Mouse (Mus musculus) midbrain, embryonic 12.5 days (tissue): ENCODE data around the gene Rnf121. TPM values are rescaled to one million over a fixed set of nuclear protein-coding genes. Genes with fewer than 3 reads are reported as not detected.
"Not testable (repeated sequence)": the region's sequence is repeated elsewhere in the genome, so short reads cannot be mapped to it uniquely, and the experiment has no call there.

Source experiments
- ATAC-seq: fragments of 200-750 bp; cut with Nextera tagmentation; 2 replicates; pipeline ENCODE4 v1.8.0; 2017; ENCODE audit warnings: low read depth, moderate TSS enrichment, moderate library complexity; ENCODE audit not compliant: low FRiP score
- H3K27ac ChIP-seq: fragments of 300-500 bp; sonication (generic); replicated peaks from 2 replicates; pipeline ENCODE4 v1.5.1; 2016; ENCODE audit warnings: mild to moderate bottlenecking
- H3K27me3 ChIP-seq: fragments of 300-500 bp; sonication (generic); 2 replicates; pipeline ENCODE4 v1.6.1; 2016; ENCODE audit warnings: mild to moderate bottlenecking
- H3K36me3 ChIP-seq: fragments of 300-500 bp; sonication (generic); 2 replicates; pipeline ENCODE4 v1.6.1; 2016
- H3K4me1 ChIP-seq: fragments of 300-500 bp; sonication (generic); 2 replicates; pipeline ENCODE4 v1.6.1; 2016
- H3K4me2 ChIP-seq: fragments of 300-500 bp; sonication (generic); replicated peaks from 2 replicates; pipeline ENCODE4 v1.6.1; 2016; ENCODE audit warnings: mild to moderate bottlenecking, moderate library complexity
- H3K4me3 ChIP-seq: fragments of 300-500 bp; sonication (generic); 2 replicates; pipeline ENCODE4 v1.5.1; 2016; ENCODE audit warnings: mild to moderate bottlenecking
- H3K9ac ChIP-seq: fragments of 300-500 bp; sonication (generic); replicated peaks from 2 replicates; pipeline ENCODE4 v1.6.1; 2016; ENCODE audit warnings: mild to moderate bottlenecking, moderate library complexity
- H3K9me3 ChIP-seq: fragments of 300-500 bp; sonication (generic); 2 replicates; pipeline ENCODE4 v1.6.1; 2016; ENCODE audit warnings: mild to moderate bottlenecking
- WGBS: fragments of 180-500 bp; shearing (Covaris S2); methylation state at CpG from one replicate; pipeline ENCODE4 v1.1.7; 2016; 5-methylcytosine and 5-hydroxymethylcytosine counted together
- polyA plus RNA-seq: library from polyadenylated mRNA; unstranded; fragments of >200 nt; fragmentation: Nextera tagmentation; extraction: Ambion mirVana; gene quantifications from 2 replicates; pipeline ENCODE4 v1.2.1, GENCODE M21; 2016

Rnf121 gene
- polyA plus RNA-seq, 1 experiment from 2014 or later: 29.0 TPM

DNA sequence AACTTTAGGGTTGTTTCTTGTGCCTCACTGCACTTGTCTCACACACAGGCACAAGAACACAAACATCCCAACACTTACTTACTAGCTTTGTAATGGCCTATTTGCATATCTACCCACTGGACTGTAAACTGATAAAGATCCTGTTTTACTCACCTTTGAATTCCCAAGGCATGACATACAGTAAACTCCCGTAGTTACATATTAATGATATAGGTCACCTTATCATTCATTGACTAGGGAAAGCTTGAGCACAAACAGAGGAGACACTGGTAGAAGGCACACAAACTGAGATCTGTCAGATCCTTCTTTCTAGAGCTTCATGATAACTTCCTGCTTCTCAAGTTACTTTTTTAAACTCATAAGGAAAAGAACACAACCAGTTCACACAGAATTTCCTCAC lies 3.1 kb downstream of the Rnf121 start:
- no peak overlapping the region for H3K4me3 ChIP-seq
- 98% methylated on average over 1 of the region's 1 CpGs for WGBS
- H3K4me2 ChIP-seq: no peak overlapping the region
- no peaks in the 10 kb centered on the region for H3K9me3 ChIP-seq
- ATAC-seq: no peak
- no peak overlapping the region for H3K27ac ChIP-seq
- H3K9ac ChIP-seq: no peak overlapping the region
- peaks cover 13% of the 10 kb centered on the region for H3K36me3 ChIP-seq
- H3K27me3 ChIP-seq: no peaks in the 10 kb centered on the region
- H3K4me1 ChIP-seq: peaks cover 22% of the 10 kb centered on the region

DNA sequence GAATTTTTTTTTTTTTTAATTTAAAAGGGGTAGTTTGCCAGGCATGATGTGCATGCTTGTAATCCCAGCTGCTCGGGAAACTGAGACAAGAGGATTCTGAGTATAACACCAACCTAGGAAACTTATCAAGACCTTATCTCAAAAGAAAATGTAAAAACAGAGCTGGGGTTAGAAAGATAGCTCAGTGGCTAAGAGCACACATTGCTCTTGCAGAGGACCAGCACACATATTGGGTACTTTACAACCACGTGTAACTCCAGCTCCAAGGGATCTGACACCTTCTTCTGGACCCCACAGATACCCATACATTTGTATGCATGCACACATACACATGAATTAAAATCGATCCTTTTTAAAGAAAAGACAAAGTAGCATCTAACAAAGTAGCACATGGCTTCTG lies 3.9 kb downstream of the Rnf121 start:
- ATAC-seq: no peak
- Histone ChIP-seq H3K9ac (no peak overlapping the region), H3K4me2 (no peak overlapping the region), H3K27ac (no peak overlapping the region), H3K36me3 (peaks cover 15% of the 10 kb centered on the region), H3K27me3 (no peaks in the 10 kb centered on the region), H3K9me3 (no peaks in the 10 kb centered on the region), H3K4me3 (no peak overlapping the region), H3K4me1 (peaks cover 18% of the 10 kb centered on the region)
- 93% methylated on average over 3 of the region's 3 CpGs for WGBS

DNA sequence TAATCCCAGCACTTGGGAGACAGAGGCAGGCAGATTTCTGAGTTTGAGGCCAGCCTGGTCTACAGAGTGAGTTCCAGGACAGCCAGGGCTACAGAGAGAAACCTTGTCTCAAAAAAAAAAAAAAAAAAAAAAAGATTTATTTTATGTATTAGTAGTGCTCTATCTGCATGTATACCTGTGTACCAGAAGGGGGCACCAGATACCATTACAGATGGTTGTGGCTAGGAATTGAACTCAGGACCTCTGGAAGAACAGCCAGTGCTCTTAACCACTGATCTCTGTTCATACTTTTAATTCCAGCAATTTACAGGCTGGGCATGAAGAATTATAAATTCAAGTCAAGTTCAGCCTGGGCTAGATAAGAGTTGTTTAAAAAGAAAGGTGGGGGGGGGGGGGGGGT lies 16.7 kb downstream of the Rnf121 start:
- not testable (repeated sequence) for H3K9me3 ChIP-seq, H3K9ac ChIP-seq, H3K27me3 ChIP-seq, H3K4me3 ChIP-seq, ATAC-seq, H3K27ac ChIP-seq, H3K4me1 ChIP-seq, H3K4me2 ChIP-seq
- peaks cover 11% of the 10 kb centered on the region; the same call in 1 of the 2 replicates for H3K36me3 ChIP-seq

DNA sequence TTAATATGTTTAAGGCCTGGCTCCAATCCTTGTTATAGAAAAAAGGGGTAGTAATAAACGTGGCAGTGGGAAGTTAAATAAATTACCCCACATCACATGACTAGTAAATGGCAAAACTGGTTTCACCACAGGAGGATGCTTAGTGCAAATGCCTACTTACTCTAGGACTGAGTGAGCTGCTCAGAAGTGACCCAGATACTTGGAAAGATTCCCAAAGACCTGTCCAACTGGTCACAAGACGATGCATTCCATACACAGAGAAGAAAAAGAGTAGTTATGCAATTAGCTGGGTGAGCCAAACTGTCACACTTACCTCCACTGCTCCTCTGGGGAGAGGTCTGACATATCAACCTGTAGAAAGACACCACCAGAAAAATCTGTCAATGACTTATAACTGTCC lies 23.0 kb downstream of the Rnf121 start:
- Histone ChIP-seq H3K4me1 (no peaks in the 10 kb centered on the region), H3K36me3 (peaks cover 49% of the 10 kb centered on the region), H3K9ac (no peak overlapping the region), H3K27ac (no peak overlapping the region), H3K4me2 (no peak overlapping the region), H3K4me3 (no peak overlapping the region), H3K9me3 (no peaks in the 10 kb centered on the region), H3K27me3 (no peaks in the 10 kb centered on the region)
- no peak for ATAC-seq
- WGBS: 88% methylated on average over 2 of the region's 2 CpGs

DNA sequence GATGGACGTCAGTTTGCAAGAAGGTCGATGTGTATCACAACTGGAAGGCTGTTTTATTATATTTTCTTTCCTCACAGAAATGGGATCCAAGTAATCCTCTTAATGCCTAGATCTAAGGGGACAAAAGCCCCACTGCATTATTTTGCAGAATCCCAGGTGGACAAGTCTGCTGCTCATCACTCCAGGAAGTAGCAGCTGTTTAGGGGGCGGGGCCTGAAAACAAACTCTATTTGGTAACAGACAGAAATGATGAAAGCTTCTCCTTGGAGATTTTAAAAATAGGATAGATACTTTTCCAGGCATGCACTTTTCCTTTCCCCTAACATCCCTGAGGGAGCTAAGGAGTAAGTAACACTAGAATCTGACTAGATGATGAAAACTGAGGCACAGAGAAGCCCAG lies 28.0 kb downstream of the Rnf121 start:
- Histone ChIP-seq H3K4me3 (no peak overlapping the region), H3K36me3 (peaks cover 95% of the 10 kb centered on the region), H3K9ac (no peak overlapping the region), H3K4me2 (no peak overlapping the region), H3K9me3 (no peaks in the 10 kb centered on the region), H3K27ac (no peak overlapping the region), H3K4me1 (no peaks in the 10 kb centered on the region), H3K27me3 (no peaks in the 10 kb centered on the region)
- WGBS: 88% methylated on average over 3 of the region's 3 CpGs
- no peak for ATAC-seq

DNA sequence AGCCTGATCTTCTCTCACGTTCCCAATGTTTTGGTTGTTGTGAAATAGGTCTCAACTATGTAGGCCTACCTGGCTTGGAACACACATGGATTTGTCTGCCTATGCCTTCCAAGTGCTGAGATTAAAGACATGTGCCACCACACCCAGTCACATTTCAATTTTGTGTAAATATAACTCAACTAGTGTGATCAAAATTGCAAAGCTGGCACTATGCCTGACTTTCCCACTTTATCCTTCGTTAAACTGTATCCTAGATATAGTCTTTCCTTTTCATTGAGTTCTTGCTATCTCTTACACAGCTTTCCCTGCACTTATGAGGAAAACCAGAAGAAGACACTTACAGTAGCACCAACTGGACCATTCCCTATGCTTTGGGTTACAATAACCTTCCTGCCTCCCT lies 29.7 kb downstream of the Rnf121 start:
- ATAC-seq: no peak
- Histone ChIP-seq H3K4me3 (no peak overlapping the region), H3K27me3 (no peaks in the 10 kb centered on the region), H3K4me2 (no peak overlapping the region), H3K9me3 (no peaks in the 10 kb centered on the region), H3K27ac (no peak overlapping the region), H3K4me1 (no peaks in the 10 kb centered on the region), H3K9ac (no peak overlapping the region), H3K36me3 (peaks cover 99% of the 10 kb centered on the region)
- WGBS: 93% methylated on average over 2 of the region's 2 CpGs

DNA sequence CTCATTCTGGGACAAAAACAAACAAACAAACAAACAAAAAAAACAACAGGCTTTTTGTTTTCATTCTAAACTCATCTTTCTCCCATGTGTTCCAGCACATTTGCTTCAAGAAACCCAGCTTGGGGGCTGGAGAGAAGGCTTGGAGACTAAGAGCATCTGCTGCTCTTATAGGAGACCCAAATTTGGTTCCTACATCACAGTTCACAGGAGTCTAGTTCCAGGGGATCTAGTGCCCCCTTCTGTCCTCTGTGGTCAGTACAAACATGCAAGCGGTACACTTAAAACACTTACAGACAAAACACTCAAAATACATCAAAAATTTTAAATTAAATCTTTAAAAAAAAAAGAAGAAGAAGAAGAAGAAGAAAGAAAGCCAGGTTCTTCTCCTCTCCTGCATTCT lies 30.4 kb downstream of the Rnf121 start:
- H3K9ac ChIP-seq: no peak overlapping the region
- no peak overlapping the region for H3K4me3 ChIP-seq
- no peak overlapping the region for H3K4me2 ChIP-seq
- no peaks in the 10 kb centered on the region for H3K27me3 ChIP-seq
- H3K36me3 ChIP-seq: peaks cover 96% of the 10 kb centered on the region
- no peaks in the 10 kb centered on the region for H3K9me3 ChIP-seq
- 89% methylated on average over 1 of the region's 1 CpGs for WGBS
- no peak for ATAC-seq
- no peak overlapping the region for H3K27ac ChIP-seq
- no peaks in the 10 kb centered on the region for H3K4me1 ChIP-seq

DNA sequence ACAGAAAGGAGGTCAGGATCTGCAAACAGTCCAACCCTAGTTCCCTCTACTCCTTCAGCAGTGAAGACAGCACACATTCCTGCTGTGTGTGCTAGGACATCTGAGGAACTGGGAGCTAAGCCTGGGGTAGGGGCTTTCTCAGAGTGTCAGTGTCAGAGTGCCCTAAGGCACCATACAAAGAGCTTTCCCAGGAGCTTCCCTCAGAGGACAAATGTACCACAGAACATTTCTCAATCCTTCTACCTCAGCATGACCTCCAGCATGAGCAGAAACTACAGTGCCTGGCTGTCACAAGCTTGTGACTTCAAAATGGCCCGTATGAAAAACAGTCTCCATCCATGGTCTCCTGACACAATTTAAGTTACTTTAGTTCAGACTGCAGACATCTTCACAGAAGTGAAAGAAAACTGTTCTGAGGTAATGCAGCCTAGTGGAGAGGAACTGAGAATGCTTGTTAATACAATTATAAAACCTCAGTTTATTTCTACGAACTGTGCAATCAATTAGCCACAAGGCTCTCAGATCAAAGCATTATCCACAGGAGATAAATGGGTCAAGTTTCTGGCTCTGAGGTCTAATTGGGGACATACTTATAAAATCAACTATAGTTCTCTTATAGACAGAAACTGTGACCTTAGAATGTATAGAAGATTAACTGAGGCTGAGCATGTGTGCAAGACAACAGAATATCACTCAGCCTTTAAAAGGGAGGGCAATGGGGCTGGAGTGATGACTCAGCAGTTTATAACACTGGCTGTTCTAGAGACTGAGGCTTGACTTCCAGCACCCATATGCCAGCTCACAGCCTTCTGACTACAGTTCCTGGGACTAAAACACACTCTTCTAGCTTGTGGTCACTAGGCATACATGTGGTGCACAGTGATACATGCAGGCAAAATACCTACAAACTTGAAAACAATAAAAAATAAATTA lies 39.8 kb downstream of the Rnf121 start:
- Histone ChIP-seq H3K27ac (no peak overlapping the region), H3K36me3 (peaks cover 68% of the 10 kb centered on the region), H3K4me2 (no peak overlapping the region), H3K4me1 (no peaks in the 10 kb centered on the region), H3K9ac (no peak overlapping the region), H3K27me3 (no peaks in the 10 kb centered on the region), H3K9me3 (no peaks in the 10 kb centered on the region), H3K4me3 (no peak overlapping the region)
- WGBS: 93% methylated on average over 2 of the region's 2 CpGs
- ATAC-seq: no peak

DNA sequence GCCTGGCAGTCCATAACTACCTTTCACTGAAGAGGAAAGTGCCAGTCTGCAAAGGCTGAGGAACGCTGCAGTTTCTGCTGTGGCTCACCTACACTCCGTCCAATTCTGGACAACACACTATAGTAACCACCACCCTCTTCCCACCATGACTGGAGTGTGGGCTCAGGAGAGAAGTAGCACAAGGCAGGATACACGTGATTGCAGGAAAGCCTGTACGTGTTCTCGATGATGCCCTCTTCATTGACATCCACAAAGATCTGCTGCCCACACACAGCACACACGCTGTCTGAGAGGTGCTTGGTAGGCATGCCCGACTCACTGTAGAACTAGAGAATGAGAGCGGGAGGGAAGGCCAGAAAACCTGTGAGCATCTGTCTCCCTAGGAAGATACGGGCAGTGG lies 41.4 kb downstream of the Rnf121 start:
- Histone ChIP-seq H3K27ac (no peak overlapping the region), H3K36me3 (peaks cover 73% of the 10 kb centered on the region), H3K9me3 (no peaks in the 10 kb centered on the region), H3K4me2 (no peak overlapping the region), H3K4me1 (no peaks in the 10 kb centered on the region), H3K27me3 (no peaks in the 10 kb centered on the region), H3K4me3 (no peak overlapping the region), H3K9ac (no peak overlapping the region)
- 96% methylated on average over 9 of the region's 9 CpGs for WGBS
- no peak for ATAC-seq

DNA sequence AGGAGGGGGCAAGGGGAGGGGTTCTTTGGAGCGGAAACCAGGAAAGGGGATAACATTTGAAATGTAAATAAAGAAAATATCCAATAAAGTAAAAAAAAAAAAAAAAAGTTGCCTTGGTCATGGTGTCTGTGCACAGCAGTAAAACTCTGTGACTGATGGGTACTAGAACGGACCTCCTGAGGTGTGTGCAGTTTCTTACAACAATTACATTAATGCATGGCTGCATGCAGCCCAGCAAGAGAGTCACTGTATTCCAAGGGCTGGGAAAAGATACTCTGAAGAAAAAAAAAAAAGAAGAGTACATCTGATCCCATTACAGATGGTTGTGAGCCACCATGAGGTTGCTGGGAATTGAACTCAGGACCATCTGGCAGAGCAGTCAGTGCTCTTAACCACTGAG lies 44.3 kb downstream of the Rnf121 start:
- not testable (repeated sequence) for H3K4me1 ChIP-seq, ATAC-seq
- WGBS: 98% methylated on average over 2 of the region's 2 CpGs

DNA sequence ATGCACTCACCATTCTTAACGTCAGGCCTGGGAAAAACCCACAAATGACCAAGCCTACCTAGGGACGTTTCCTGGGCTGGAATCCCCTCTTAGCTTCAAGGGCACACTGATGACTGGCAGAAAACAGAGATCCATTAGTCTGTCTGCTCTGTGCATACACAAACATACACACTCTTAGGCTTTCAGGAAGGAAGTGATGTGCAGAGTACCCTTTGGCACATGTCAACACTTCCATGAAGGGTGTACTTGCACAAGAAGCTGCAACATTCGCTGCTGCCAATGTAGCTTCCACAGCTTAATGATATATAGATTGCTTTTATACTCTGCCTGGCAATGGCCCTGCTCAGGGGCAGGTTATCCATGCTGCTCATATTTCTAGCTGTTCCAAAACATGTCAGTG lies 45.9 kb downstream of the Rnf121 start:
- H3K4me1 ChIP-seq: no peaks in the 10 kb centered on the region
- ATAC-seq: no peak
- H3K4me3 ChIP-seq: no peak overlapping the region
- WGBS: 67% methylated on average over 3 of the region's 3 CpGs
- no peaks in the 10 kb centered on the region for H3K9me3 ChIP-seq
- no peak overlapping the region for H3K27ac ChIP-seq
- no peak overlapping the region for H3K9ac ChIP-seq
- H3K4me2 ChIP-seq: no peak overlapping the region
- peaks cover 87% of the 10 kb centered on the region for H3K36me3 ChIP-seq
- H3K27me3 ChIP-seq: no peaks in the 10 kb centered on the region

More for the DNA sequence above, 44.3 kb downstream of the Rnf121 start:
- H3K36me3 ChIP-seq: peaks cover 82% of the 10 kb centered on the region
- not testable (repeated sequence) for H3K9me3 ChIP-seq, H3K27me3 ChIP-seq, H3K27ac ChIP-seq, H3K4me2 ChIP-seq, H3K4me3 ChIP-seq, H3K9ac ChIP-seq

DNA sequence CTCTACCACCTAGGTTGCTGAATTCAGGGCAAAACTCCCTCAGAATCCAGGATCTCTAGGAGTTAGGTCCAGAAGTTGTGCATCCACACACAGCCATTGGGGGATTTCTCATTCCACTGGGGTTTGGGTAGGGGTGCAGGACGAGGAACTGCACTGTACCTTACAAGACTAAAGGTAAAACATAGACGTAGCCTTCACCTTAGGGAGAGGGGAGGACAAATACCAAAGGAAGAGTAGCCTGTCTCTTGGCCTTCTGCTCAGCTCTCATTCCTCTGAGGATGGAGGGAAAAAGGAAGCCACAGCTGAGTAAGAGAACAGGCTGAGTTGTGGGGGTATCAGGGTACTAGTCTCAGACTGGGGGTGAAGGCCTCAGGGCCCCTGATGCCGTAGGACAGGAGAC lies 46.7 kb downstream of the Rnf121 start, which contains the start of gene Il18bp:
Il18bp (minus strand) TSS at position 101 of the 400 bp plus-strand sequence.
- no peak for ATAC-seq
- WGBS: 86% methylated on average over 3 of the region's 3 CpGs

More for the DNA sequence above, 46.7 kb downstream of the Rnf121 start, which contains the start of gene Il18bp:
- Histone ChIP-seq H3K36me3 (peaks cover 88% of the 10 kb centered on the region), H3K4me1 (no peaks in the 10 kb centered on the region), H3K4me2 (no peak within 1 kb of the TSS), H3K9ac (no peak within 1 kb of the TSS), H3K27ac (no peak within 1 kb of the TSS), H3K4me3 (no peak within 1 kb of the TSS), H3K9me3 (no peaks in the 10 kb centered on the region), H3K27me3 (no peaks in the 10 kb centered on the region)
